Mouse (Mus musculus) adrenal gland, postnatal 4 days (tissue): ENCODE measurements at regions not wholly inside any gene's neighbourhood (a gene's known extent, or its start where the extent isn't known, plus 50 kb on each side); places are given as distances from the start of the nearest gene placed in this dataset.
"Not testable (repeated sequence)": the region's sequence is repeated elsewhere in the genome, so short reads cannot be mapped to it uniquely, and the experiment has no call there.

Source experiments
- DNase-seq, 2 experiments: peaks; one replicate each; pipeline ENCODE4 v3.0.0; 2021 to 2022; ENCODE audit warnings: low spot score in 2 of 2, mixed read lengths in 2 of 2

- DNase-seq, result no peak
Measured at GRCm38 (mm10) chr12:15565941-15566784, 250.6 kb downstream of the Trib2 start.

- no peak for DNase-seq
Measured at GRCm38 (mm10) chr12:15562826-15563225, 253.9 kb downstream of the Trib2 start.

GRCm38 (mm10) chr12:15555471-15555870, 261.3 kb downstream of the Trib2 start:
- no peak for DNase-seq

GRCm38 (mm10) chr12:15553681-15554007, 263.1 kb downstream of the Trib2 start:
- DNase-seq, result no peak

- DNase-seq, result no peak
Measured at GRCm38 (mm10) chr12:15552979-15553680, 263.6 kb downstream of the Trib2 start.

- no peak for DNase-seq
Measured at GRCm38 (mm10) chr12:15552210-15552609, 264.5 kb downstream of the Trib2 start.

GRCm38 (mm10) chr12:15551281-15551900, 265.3 kb downstream of the Trib2 start:
- no peak for DNase-seq

GRCm38 (mm10) chr12:15544351-15544750, 272.4 kb downstream of the Trib2 start:
- no peak for DNase-seq

GRCm38 (mm10) chr12:15542486-15542885, 274.2 kb downstream of the Trib2 start:
- no peak for DNase-seq

GRCm38 (mm10) chr12:15536852-15537368, 279.8 kb downstream of the Trib2 start:
- DNase-seq, result no peak

- DNase-seq, result no peak
Measured at GRCm38 (mm10) chr12:15536247-15536646, 280.5 kb downstream of the Trib2 start.

GRCm38 (mm10) chr12:15535822-15536221, 280.9 kb downstream of the Trib2 start:
- peak; percentile 52 to 65 for DNase-seq

- DNase-seq, result no peak
Measured at GRCm38 (mm10) chr12:15520783-15521407, 295.8 kb downstream of the Trib2 start.

- DNase-seq, result no peak
Measured at GRCm38 (mm10) chr12:15511994-15512393, 304.7 kb downstream of the Trib2 start.

- DNase-seq, result no peak
Measured at GRCm38 (mm10) chr12:15507576-15507975, 309.1 kb downstream of the Trib2 start.

- DNase-seq, result no peak
Measured at GRCm38 (mm10) chr12:15493640-15494039, 323.1 kb downstream of the Trib2 start.

GRCm38 (mm10) chr12:15472741-15473140, 344.0 kb downstream of the Trib2 start:
- DNase-seq, result no peak

- DNase-seq, result no peak
Measured at GRCm38 (mm10) chr12:15459429-15459828, 357.3 kb downstream of the Trib2 start.

- DNase-seq, result not testable (repeated sequence)
Measured at GRCm38 (mm10) chr12:15456369-15456768, 360.4 kb downstream of the Trib2 start.

- no peak for DNase-seq
Measured at GRCm38 (mm10) chr12:15455744-15456143, 361.0 kb downstream of the Trib2 start.

GRCm38 (mm10) chr12:15449484-15449883, 367.2 kb downstream of the Trib2 start:
- DNase-seq, result no peak
